Mouse (Mus musculus): ENCODE results near the gene Fbxo34. TPM values are rescaled to one million over a fixed set of nuclear protein-coding genes. Genes with fewer than 3 reads are reported as not detected.
"Not testable (repeated sequence)": the region's sequence is repeated elsewhere in the genome, so short reads cannot be mapped to it uniquely, and the experiment has no call there.

Fbxo34 gene
- polyA plus RNA-seq, 1 experiment from 2014 or later, result 32.6 TPM

GRCm38 (mm10) chr14:47554236-47554635 is 104.0 kb downstream of the Fbxo34 start:
- H3K4me2 ChIP-seq (ENCODE audit: low read length), result no peak overlapping the region
- H3K36me3 ChIP-seq (ENCODE audit: control insufficient read depth, insufficient read depth, low read length), result peaks cover 27% of the 10 kb centered on the region
- H3K4me3 ChIP-seq (ENCODE audit: low read depth, low read length), result no peak overlapping the region
- no peaks in the 10 kb centered on the region for H3K4me1 ChIP-seq (ENCODE audit: control insufficient read depth, insufficient read depth, low read length)
- no peak overlapping the region for H3K27ac ChIP-seq (ENCODE audit: low read length)
- no peak overlapping the region for H3K9ac ChIP-seq (ENCODE audit: low read depth, low read length)
- no peaks in the 10 kb centered on the region for H3K9me3 ChIP-seq (replicated peaks; ENCODE audit: control insufficient read depth, low read length, poor library complexity, severe bottlenecking)
- no peak for ATAC-seq
- WGBS, result 89% methylated on average over 4 of the region's 4 CpGs
- H3K27me3 ChIP-seq (ENCODE audit: control insufficient read depth, insufficient read depth, low read depth, low read length), result no peaks in the 10 kb centered on the region

- no peak for ATAC-seq
- Histone ChIP-seq H3K9ac (ENCODE audit: low read depth, low read length) (no peak overlapping the region), H3K4me3 (ENCODE audit: low read depth, low read length) (no peak overlapping the region), H3K27me3 (ENCODE audit: control insufficient read depth, insufficient read depth, low read depth, low read length) (no peaks in the 10 kb centered on the region), H3K4me2 (ENCODE audit: low read length) (no peak overlapping the region), H3K27ac (ENCODE audit: low read length) (no peak overlapping the region), H3K9me3 (replicated peaks; ENCODE audit: control insufficient read depth, low read length, poor library complexity, severe bottlenecking) (no peaks in the 10 kb centered on the region), H3K36me3 (ENCODE audit: control insufficient read depth, insufficient read depth, low read length) (peaks cover 25% of the 10 kb centered on the region), H3K4me1 (ENCODE audit: control insufficient read depth, insufficient read depth, low read length) (no peaks in the 10 kb centered on the region)
- WGBS, result 97% methylated on average over 5 of the region's 5 CpGs
Measured at GRCm38 (mm10) chr14:47555225-47555624, 105.0 kb downstream of the Fbxo34 start.

- H3K27ac ChIP-seq (ENCODE audit: low read length), result no peak overlapping the region
- no peaks in the 10 kb centered on the region for H3K27me3 ChIP-seq (ENCODE audit: control insufficient read depth, insufficient read depth, low read depth, low read length)
- H3K9ac ChIP-seq (ENCODE audit: low read depth, low read length), result no peak overlapping the region
- no peaks in the 10 kb centered on the region for H3K9me3 ChIP-seq (replicated peaks; ENCODE audit: control insufficient read depth, low read length, poor library complexity, severe bottlenecking)
- 94% methylated on average over 2 of the region's 2 CpGs for WGBS
- no peak overlapping the region for H3K4me3 ChIP-seq (ENCODE audit: low read depth, low read length)
- no peak overlapping the region for H3K4me2 ChIP-seq (ENCODE audit: low read length)
- ATAC-seq, result no peak
- H3K4me1 ChIP-seq (ENCODE audit: control insufficient read depth, insufficient read depth, low read length), result 0 out of 2 replicates have a peak, but pooled peaks cover under 1% of the 10 kb centered on the region
- H3K36me3 ChIP-seq (ENCODE audit: control insufficient read depth, insufficient read depth, low read length), result peaks cover 9% of the 10 kb centered on the region
Measured at GRCm38 (mm10) chr14:47560714-47561113, 110.5 kb downstream of the Fbxo34 start.

- ATAC-seq, result no peak
- no peak overlapping the region for H3K4me2 ChIP-seq (ENCODE audit: low read length)
- peaks cover 12% of the 10 kb centered on the region for H3K4me1 ChIP-seq (ENCODE audit: control insufficient read depth, insufficient read depth, low read length)
- H3K9ac ChIP-seq (ENCODE audit: low read depth, low read length), result no peak overlapping the region
- no peaks in the 10 kb centered on the region for H3K27me3 ChIP-seq (ENCODE audit: control insufficient read depth, insufficient read depth, low read depth, low read length)
- H3K27ac ChIP-seq (ENCODE audit: low read length), result no peak overlapping the region
- no peak overlapping the region for H3K4me3 ChIP-seq (ENCODE audit: low read depth, low read length)
- WGBS, result 89% methylated on average over 1 of the region's 1 CpGs
- H3K36me3 ChIP-seq (ENCODE audit: control insufficient read depth, insufficient read depth, low read length), result 0 out of 2 replicates have a peak, but pooled peaks cover 2% of the 10 kb centered on the region
- no peaks in the 10 kb centered on the region for H3K9me3 ChIP-seq (replicated peaks; ENCODE audit: control insufficient read depth, low read length, poor library complexity, severe bottlenecking)
Measured at GRCm38 (mm10) chr14:47562530-47562929, 112.3 kb downstream of the Fbxo34 start.

GRCm38 (mm10) chr14:47563106-47563505 is 112.9 kb downstream of the Fbxo34 start:
- H3K9me3 ChIP-seq (replicated peaks; ENCODE audit: control insufficient read depth, low read length, poor library complexity, severe bottlenecking), result no peaks in the 10 kb centered on the region
- H3K36me3 ChIP-seq (ENCODE audit: control insufficient read depth, insufficient read depth, low read length), result 0 out of 2 replicates have a peak, but pooled peaks cover 2% of the 10 kb centered on the region
- no peak overlapping the region for H3K27ac ChIP-seq (ENCODE audit: low read length)
- no peak overlapping the region for H3K4me2 ChIP-seq (ENCODE audit: low read length)
- H3K4me3 ChIP-seq (ENCODE audit: low read depth, low read length), result no peak overlapping the region
- no peaks in the 10 kb centered on the region for H3K27me3 ChIP-seq (ENCODE audit: control insufficient read depth, insufficient read depth, low read depth, low read length)
- ATAC-seq, result no peak
- 87% methylated on average over 4 of the region's 4 CpGs for WGBS
- H3K4me1 ChIP-seq (ENCODE audit: control insufficient read depth, insufficient read depth, low read length), result peaks cover 13% of the 10 kb centered on the region
- H3K9ac ChIP-seq (ENCODE audit: low read depth, low read length), result no peak overlapping the region

DNA sequence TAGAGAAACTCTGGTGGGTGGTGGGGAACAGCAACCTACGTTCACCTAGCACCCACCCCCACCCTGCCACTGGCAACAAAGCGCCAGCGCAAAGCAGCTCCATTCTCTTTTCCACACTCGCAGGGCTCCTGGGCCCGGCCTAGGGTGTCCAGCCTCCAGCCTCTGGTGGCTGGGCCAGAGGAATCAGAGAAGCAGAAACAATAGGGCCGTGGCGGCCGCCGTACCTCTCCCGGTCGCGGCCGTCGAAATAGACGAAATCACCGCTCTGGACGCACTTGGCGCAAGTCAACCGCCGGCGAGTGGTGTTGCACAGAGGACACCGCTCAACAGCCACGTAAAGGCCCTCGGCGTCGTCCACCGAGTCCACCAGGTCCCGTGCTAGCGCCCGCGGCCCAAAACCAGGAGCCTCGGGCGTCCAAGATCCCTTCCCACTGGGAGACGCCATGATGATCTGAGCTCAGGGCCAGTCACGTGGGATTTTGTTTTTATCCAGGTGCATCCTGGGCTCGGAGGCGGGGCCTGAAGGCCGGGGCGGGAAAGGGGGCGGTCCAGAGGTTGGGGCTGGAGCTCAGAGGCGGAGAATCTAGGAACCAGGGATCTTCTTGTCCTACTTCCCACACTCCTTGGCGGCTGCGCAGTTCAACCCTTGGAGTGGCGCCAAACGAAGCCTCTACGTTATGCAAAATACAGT is 117.9 kb downstream of the Fbxo34 start:
- peak overlapping the region; percentile 86 for H3K9ac ChIP-seq (ENCODE audit: low read depth, low read length)
- WGBS, result under 1% methylated on average over 46 of the region's 46 CpGs
- peak overlapping the region; percentile 69 for H3K4me2 ChIP-seq (ENCODE audit: low read length)
- H3K9me3 ChIP-seq (replicated peaks; ENCODE audit: control insufficient read depth, low read length, poor library complexity, severe bottlenecking), result no peaks in the 10 kb centered on the region
- ATAC-seq, result peak; percentile 99
- H3K4me1 ChIP-seq (ENCODE audit: control insufficient read depth, insufficient read depth, low read length), result peaks cover 13% of the 10 kb centered on the region
- H3K4me3 ChIP-seq (ENCODE audit: low read depth, low read length), result peak overlapping the region; percentile 91
- peak overlapping the region; percentile 60 for H3K27ac ChIP-seq (ENCODE audit: low read length)
- no peaks in the 10 kb centered on the region for H3K27me3 ChIP-seq (ENCODE audit: control insufficient read depth, insufficient read depth, low read depth, low read length)
- H3K36me3 ChIP-seq (ENCODE audit: control insufficient read depth, insufficient read depth, low read length), result no peaks in the 10 kb centered on the region

- not testable (repeated sequence) for H3K36me3 ChIP-seq (ENCODE audit: control insufficient read depth, insufficient read depth, low read length); H3K27ac ChIP-seq (ENCODE audit: low read length); H3K27me3 ChIP-seq (ENCODE audit: control insufficient read depth, insufficient read depth, low read depth, low read length); ATAC-seq; H3K9ac ChIP-seq (ENCODE audit: low read depth, low read length); H3K4me2 ChIP-seq (ENCODE audit: low read length); H3K9me3 ChIP-seq (replicated peaks; ENCODE audit: control insufficient read depth, low read length, poor library complexity, severe bottlenecking); H3K4me3 ChIP-seq (ENCODE audit: low read depth, low read length)
- peaks cover 13% of the 10 kb centered on the region for H3K4me1 ChIP-seq (ENCODE audit: control insufficient read depth, insufficient read depth, low read length)
- WGBS, result 96% methylated on average over 11 of the region's 11 CpGs
Measured at GRCm38 (mm10) chr14:47570549-47570948, 120.3 kb downstream of the Fbxo34 start, which contains the start of gene Atg14. Gene Atg14, minus strand, starts transcription at chr14:47570649.

DNA sequence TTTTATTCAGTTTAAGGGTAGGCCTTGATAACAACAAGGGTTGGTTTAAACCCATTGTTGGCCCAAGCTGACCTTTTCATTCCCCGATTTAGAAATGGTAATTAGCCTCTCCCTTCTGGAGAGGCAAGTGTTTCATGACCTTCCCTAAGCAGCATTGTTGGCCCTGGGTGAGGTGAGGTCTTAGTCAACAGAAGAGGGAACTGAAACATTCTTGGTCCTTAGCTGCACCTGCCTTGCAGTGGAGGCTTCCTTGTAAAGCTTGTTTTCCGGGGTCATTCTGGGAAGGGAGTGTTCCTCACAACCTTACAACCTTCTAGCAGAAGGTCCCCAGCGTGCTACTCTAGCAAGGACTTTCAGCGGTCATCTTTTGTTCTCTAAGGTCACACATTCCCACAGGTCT is 122.5 kb downstream of the Fbxo34 start:
- H3K4me2 ChIP-seq (ENCODE audit: low read length), result no peak overlapping the region
- WGBS, result 79% methylated on average over 4 of the region's 4 CpGs

GRCm38 (mm10) chr14:47574721-47575120 is 124.5 kb downstream of the Fbxo34 start:
- Histone ChIP-seq H3K9me3 (replicated peaks; ENCODE audit: control insufficient read depth, low read length, poor library complexity, severe bottlenecking) (no peaks in the 10 kb centered on the region), H3K27me3 (ENCODE audit: control insufficient read depth, insufficient read depth, low read depth, low read length) (no peaks in the 10 kb centered on the region), H3K4me2 (ENCODE audit: low read length) (no peak overlapping the region), H3K36me3 (ENCODE audit: control insufficient read depth, insufficient read depth, low read length) (no peaks in the 10 kb centered on the region), H3K4me1 (ENCODE audit: control insufficient read depth, insufficient read depth, low read length) (no peaks in the 10 kb centered on the region), H3K9ac (ENCODE audit: low read depth, low read length) (no peak overlapping the region), H3K4me3 (ENCODE audit: low read depth, low read length) (no peak overlapping the region), H3K27ac (ENCODE audit: low read length) (no peak overlapping the region)
- no peak for ATAC-seq
- 75% methylated on average over 11 of the region's 11 CpGs for WGBS

More for the DNA sequence above, 122.5 kb downstream of the Fbxo34 start:
- ATAC-seq, result no peak
- Histone ChIP-seq H3K27me3 (ENCODE audit: control insufficient read depth, insufficient read depth, low read depth, low read length) (no peaks in the 10 kb centered on the region), H3K9ac (ENCODE audit: low read depth, low read length) (no peak overlapping the region), H3K4me1 (ENCODE audit: control insufficient read depth, insufficient read depth, low read length) (no peaks in the 10 kb centered on the region), H3K36me3 (ENCODE audit: control insufficient read depth, insufficient read depth, low read length) (no peaks in the 10 kb centered on the region), H3K4me3 (ENCODE audit: low read depth, low read length) (no peak overlapping the region), H3K9me3 (replicated peaks; ENCODE audit: control insufficient read depth, low read length, poor library complexity, severe bottlenecking) (no peaks in the 10 kb centered on the region), H3K27ac (ENCODE audit: low read length) (no peak overlapping the region)
